Mouse (Mus musculus) embryonic fibroblast, embryonic 13.5 days (primary cell): ENCODE measurements around the gene Rac2.

Source experiments
- CTCF ChIP-seq: IDR thresholded peaks from 2 replicates; pipeline ENCODE4 v1.5.1; 2011; ENCODE audit warnings: mild to moderate bottlenecking, control low read depth, low read length, moderate library complexity, borderline replicate concordance; ENCODE audit not compliant: insufficient read depth
- POLR2A ChIP-seq: IDR thresholded peaks from 2 replicates; pipeline ENCODE4 v1.6.1; 2011; ENCODE audit warnings: low read depth, mild to moderate bottlenecking, control low read depth, low read length, moderate library complexity

DNA sequence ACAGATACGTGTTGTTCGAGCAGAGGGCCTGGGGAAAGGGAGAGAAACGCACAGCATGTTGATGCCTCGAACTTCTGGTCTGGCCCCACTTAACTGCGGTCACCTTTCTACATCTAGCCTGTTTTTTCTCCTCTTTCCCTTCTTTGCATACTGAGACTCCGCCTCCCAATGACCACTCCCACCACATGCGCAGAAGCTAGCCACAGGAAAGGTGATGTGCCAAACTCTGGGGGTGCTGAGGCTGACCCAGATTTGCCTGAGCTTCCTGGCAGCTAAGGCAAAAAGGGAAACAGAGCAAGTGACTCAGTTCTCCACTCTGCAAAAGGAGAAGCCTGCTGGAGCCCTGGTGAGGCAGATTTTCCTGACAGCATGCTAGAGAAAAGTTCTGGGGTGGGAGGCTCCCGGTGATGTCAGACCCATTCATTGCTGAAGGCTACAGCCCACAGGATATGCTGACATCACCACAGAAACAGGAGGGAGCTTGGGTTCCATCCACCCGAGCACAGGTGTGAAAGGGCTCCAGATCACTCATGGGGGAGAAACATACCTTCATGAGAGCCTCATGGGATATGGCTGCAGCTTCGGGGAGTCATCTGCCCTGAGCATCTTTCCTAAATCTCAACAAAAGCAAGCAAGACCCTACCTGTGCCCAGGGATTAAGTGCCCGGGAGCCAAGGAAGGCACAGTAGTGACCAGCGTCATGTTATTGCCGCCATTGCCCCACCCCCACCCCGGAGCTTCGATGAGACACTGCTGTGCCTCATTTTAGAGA is 19.3 kb upstream of the Rac2 start:
- TF ChIP-seq POLR2A, result no peak
- TF ChIP-seq CTCF, result no peak
